Mouse (Mus musculus) macrophage (primary cell): ENCODE data around the gene Cep104. TPM values are rescaled to one million over a fixed set of nuclear protein-coding genes. Genes with fewer than 3 reads are reported as not detected.

ENCODE experiments used
- H3K27ac ChIP-seq: fragments of 350-480 bp; formaldehyde crosslinking; 2 replicates; pipeline ENCODE4 v1.9.0; 2021
- H3K36me3 ChIP-seq: fragments of 350-480 bp; formaldehyde crosslinking; 2 replicates; pipeline ENCODE4 v1.9.0; 2021; ENCODE audit errors: inconsistent target
- H3K4me3 ChIP-seq: fragments of 350-480 bp; formaldehyde crosslinking; 2 replicates; pipeline ENCODE4 v1.9.0; 2021; ENCODE audit errors: inconsistent target
- H3K79me2 ChIP-seq: fragments of 350-480 bp; formaldehyde crosslinking; 2 replicates; pipeline ENCODE4 v1.9.0; 2021; ENCODE audit errors: inconsistent target
- WGBS: methylation state at CpG from one replicate; pipeline ENCODE4 v1.1.7; 2026; ENCODE audit warnings: inconsistent platforms; ENCODE audit not compliant: missing documents; 5-methylcytosine and 5-hydroxymethylcytosine counted together
- polyA plus RNA-seq: library from polyadenylated mRNA; stranded (reverse); fragments of 250-400 nt; gene quantifications from 3 replicates; pipeline ENCODE4 v1.2.4, GENCODE M21; 2018; ENCODE audit warnings: inconsistent platforms
- total RNA-seq, 78 experiments: library from RNA; depleted of rRNA; stranded (reverse); fragments of 250-400 nt; gene quantifications; 1 replicate in 9 of 78; 2 replicates in 24 of 78; 3 replicates in 43 of 78; 4 replicates in 2 of 78; pipeline ENCODE4 v1.2.4; 2018; ENCODE audit warnings: inconsistent platforms in 56 of 78

Gene Cep104
- total RNA-seq (2018; cell fraction: chromatin; rRNA removed) = 10 to 100 TPM in 22 of 26 experiments, 1 to 10 TPM in 4; 4.2 to 41.4 (median 24.1) TPM
- 10 to 100 TPM in 24 of 26 experiments, 1 to 10 TPM in 2; 7.2 to 13.4 (median 12.1) TPM for total RNA-seq (2018; cell fraction: cytosol; rRNA removed)
- total RNA-seq (2018; cell fraction: nucleus; rRNA removed) = 10 to 100 TPM in 17 of 26 experiments, 1 to 10 TPM in 9; 5.4 to 22.1 (median 13.3) TPM
- 8.7 to 10.8 TPM (median 10.1 TPM) in 3 replicates for polyA plus RNA-seq

DNA sequence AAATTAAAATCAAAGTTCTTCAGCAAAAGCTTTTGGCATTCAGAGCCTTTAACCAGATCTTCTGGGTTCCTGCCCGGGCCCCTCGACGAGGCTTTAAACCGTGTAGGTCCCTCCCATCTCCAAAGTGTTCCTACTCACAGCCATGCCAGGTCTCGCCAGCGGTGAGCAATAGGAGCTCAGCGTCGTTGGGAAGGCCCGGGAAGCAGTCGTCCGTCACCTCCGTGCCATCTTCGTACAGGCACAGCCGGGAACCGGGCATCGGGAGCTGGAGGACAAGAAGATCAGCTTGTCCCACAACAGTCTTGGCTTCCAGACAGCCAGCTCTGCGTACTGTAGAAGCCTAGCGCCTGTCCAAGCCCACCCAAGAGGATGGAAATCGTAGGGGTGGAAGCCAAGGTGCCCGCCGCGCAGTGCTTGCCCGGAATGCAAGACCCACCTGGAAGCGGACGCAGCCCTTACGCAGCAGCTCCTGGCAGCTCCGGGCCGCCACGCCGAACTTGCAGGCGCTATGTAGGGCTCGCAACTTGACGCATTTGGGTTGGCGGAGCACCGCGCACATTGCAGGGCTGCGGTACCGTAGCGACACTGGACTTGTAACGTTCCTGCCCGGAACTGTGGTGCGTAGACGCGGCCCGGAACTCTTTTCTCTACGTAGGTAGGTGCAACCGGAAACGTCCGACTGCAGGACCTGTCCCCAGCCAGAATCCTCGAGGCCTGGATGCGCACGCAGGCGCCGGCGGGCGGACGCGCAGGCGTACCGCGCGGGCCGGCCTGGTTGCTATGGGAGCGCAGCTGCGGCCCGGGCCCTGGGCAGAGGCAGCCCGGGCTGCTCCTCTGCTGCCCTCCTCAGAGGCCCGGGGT lies at the start of gene Cep104, which contains the start of gene Dffb:
TSS of gene Cep104 (plus strand) at position 764 of the 861 bp plus-strand sequence.
TSS of gene Dffb (minus strand) at position 696 of the 861 bp plus-strand sequence.
- WGBS = under 1% methylated on average over 66 of the region's 68 CpGs
- peaks cover 18% of the 10 kb centered on the region; the same call in 1 of the 2 replicates for H3K36me3 ChIP-seq

DNA sequence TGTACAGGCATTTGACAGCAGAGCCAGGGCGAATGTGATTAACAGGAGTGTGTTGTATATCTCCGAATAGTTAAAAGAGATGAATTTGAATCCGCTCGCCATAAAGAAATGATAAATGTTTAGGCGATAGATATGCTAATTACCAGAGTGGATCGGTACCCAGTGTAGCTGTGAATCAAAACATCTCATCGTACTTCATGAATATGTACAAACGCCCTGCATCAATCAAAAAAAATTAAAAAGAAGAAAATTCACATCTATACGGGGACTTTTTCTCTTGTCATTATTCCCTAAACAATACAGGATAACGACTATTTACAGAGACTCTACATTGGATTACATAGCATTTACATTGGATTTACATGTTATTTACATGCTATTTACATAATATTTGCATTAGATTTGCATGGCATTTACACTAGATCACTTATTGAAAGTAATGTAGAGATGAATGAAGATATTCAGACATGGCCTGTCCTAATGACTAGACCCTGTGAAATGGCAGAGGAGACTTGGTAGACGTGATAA lies 46.2 kb upstream of the Cep104 start:
- H3K27ac ChIP-seq = no peak overlapping the region
- WGBS = 92% methylated on average over 11 of the region's 11 CpGs
- H3K79me2 ChIP-seq = no peaks in the 10 kb centered on the region
- H3K4me3 ChIP-seq = no peak overlapping the region
- no peaks in the 10 kb centered on the region for H3K36me3 ChIP-seq

More for the DNA sequence above, at the start of gene Cep104, which contains the start of gene Dffb:
- Histone ChIP-seq H3K79me2 (peaks cover 38% of the 10 kb centered on the region), H3K27ac (peak within 1 kb of the TSS; percentile 5; the same call in 1 of the 2 replicates), H3K4me3 (peak within 1 kb of the TSS; percentile 94)

DNA sequence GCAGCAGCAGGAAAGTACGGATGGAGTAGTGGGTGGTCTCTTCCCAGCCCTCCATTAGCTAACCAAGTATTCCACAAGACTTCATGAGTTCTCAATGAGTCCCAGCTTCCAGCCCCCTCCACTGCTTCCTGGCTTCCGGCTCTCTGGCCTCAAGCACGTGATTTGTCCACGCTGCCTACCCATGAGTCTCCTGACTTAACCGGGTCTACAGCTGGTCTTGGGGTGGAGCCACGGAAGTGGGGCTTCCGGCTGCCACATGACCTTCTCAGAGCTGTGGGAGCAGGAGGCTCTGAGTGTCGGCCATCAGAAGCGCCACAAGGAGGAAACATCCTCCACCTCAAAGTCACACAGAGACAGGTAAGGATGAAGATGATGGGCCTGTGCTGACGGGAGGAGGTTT lies 45.6 kb upstream of the Cep104 start:
- H3K36me3 ChIP-seq = no peaks in the 10 kb centered on the region
- H3K79me2 ChIP-seq = no peaks in the 10 kb centered on the region
- no peak overlapping the region for H3K4me3 ChIP-seq
- H3K27ac ChIP-seq = no peak overlapping the region
- WGBS = 69% methylated on average over 10 of the region's 10 CpGs

DNA sequence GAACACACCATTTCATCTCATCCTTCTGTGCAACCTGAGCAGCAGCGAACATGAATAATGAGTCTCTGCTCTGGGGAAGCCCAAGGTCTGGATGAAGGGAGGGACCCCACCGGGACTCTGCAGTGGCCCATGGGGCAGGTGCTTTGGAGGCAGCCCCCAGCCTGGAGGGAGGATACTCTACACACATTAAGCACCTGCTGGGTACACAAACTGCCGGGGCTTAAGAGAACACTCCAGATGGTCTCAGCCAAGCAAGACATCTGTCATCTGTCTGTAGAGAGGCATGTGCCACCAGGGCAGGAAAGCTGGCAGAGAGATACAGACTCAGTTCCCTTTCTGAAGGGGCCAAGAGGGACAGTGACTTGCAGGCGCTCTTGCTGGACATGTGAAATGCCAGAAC lies 45.1 kb upstream of the Cep104 start:
- H3K36me3 ChIP-seq = no peaks in the 10 kb centered on the region
- no peak overlapping the region for H3K4me3 ChIP-seq
- no peak overlapping the region for H3K27ac ChIP-seq
- H3K79me2 ChIP-seq = no peaks in the 10 kb centered on the region
- 78% methylated on average over 4 of the region's 4 CpGs for WGBS

DNA sequence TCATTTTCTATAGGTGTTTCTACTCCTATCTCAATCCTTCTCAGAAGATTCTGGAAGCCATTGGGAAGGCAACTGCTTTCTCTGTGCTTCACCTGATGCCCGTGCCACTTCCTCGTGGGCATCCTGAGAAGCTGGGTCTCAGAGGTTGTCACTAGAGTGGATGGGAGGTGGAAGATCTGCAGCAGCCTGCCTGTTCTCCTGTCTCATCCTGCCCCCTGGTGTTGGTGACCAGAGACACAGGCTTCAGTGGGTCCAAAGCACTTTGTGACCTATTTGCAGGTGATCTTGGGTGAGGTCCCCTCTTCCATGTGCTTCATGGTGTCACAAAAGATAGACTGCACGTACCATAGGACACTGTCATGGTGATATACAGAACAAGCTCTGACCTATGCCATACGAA lies 31.8 kb upstream of the Cep104 start:
- no peak overlapping the region for H3K4me3 ChIP-seq
- 38% methylated on average over 4 of the region's 4 CpGs for WGBS
- H3K27ac ChIP-seq = no peak overlapping the region
- no peaks in the 10 kb centered on the region for H3K36me3 ChIP-seq
- no peaks in the 10 kb centered on the region for H3K79me2 ChIP-seq

DNA sequence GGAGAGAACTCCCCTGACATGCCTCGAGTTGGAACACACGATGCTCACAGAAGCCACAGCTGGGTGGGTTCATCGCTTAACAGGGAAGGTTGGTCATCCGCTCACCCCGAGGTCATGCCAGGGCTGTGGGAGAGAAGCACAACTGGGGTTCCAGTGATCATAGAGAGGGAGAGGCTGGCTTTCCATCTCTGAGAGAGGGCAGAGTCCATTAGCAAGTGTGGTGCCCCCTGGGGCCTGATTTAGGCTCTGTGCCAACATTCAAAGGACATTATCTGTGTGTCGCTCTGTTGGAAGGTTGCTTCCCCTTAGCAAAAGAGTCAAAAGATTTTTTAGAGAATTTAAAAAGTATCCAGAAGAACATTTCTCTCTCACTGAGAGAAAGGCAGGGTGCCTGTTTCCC lies 30.7 kb upstream of the Cep104 start:
- Histone ChIP-seq H3K36me3 (no peaks in the 10 kb centered on the region), H3K4me3 (no peak overlapping the region), H3K27ac (no peak overlapping the region), H3K79me2 (no peaks in the 10 kb centered on the region)
- WGBS = 62% methylated on average over 6 of the region's 6 CpGs

DNA sequence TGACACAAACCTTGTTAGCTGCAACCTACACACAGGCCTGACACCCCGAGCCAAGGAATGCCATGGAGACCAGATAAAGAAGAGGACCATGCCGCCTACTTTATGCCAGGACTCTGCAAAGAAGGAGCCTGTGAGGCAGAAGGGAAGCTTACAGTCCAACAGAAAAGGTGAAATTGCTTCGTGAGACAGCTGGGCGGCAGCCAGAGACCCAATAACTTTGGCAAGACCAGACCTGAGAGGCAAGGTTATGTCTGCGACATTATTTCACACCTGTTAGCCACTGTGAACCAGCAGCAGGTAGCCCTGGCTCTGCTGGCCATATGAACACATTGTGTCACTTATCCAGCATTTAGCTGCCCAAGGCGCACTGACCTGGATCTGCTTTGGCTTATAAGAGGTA lies 29.3 kb upstream of the Cep104 start:
- Histone ChIP-seq H3K79me2 (no peaks in the 10 kb centered on the region), H3K36me3 (no peaks in the 10 kb centered on the region), H3K27ac (no peak overlapping the region), H3K4me3 (no peak overlapping the region)
- WGBS = 80% methylated on average over 6 of the region's 6 CpGs

DNA sequence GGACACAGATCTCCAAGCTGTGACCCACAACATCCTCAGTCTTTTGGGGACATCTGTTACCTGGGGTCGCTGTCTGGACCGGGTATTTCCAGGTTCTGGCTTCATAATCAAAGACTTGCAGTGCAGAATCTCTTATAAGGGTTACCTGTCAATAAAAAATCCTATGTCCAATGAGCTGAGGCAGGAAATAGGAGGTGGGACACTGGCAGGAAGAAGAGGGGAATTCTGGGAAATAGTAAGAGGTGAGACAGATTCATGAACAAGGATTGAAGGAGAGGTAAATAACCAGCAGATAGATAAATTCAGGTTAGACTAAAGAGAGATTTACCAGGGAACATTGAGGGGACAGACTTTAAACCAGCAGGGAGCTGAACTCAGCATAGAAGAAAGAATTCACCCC lies 24.6 kb upstream of the Cep104 start:
- Histone ChIP-seq H3K79me2 (no peaks in the 10 kb centered on the region), H3K4me3 (no peak overlapping the region), H3K36me3 (no peaks in the 10 kb centered on the region), H3K27ac (no peak overlapping the region)
- WGBS = 62% methylated on average over 2 of the region's 2 CpGs

DNA sequence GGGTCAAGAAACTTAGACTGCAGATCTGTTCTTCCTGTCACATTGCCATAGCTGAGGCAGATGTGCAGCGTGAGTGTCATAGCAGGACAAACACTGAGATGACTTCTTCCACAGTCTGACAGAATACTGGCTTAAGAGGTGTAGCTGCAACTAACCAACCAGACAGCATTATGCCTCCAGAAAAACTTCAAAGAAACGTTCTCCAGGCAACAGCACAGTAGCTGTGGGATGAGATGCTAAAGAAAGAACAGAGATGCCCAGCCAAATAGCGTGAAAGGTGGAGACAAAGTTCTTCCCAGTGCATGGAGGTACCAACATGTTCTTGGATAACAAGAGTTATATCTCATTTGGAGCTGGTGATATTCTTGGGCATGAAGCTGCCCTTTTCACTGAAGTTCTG lies 23.8 kb upstream of the Cep104 start:
- Histone ChIP-seq H3K36me3 (no peaks in the 10 kb centered on the region), H3K4me3 (no peak overlapping the region), H3K27ac (no peak overlapping the region), H3K79me2 (no peaks in the 10 kb centered on the region)
- WGBS = 55% methylated on average over 3 of the region's 3 CpGs

DNA sequence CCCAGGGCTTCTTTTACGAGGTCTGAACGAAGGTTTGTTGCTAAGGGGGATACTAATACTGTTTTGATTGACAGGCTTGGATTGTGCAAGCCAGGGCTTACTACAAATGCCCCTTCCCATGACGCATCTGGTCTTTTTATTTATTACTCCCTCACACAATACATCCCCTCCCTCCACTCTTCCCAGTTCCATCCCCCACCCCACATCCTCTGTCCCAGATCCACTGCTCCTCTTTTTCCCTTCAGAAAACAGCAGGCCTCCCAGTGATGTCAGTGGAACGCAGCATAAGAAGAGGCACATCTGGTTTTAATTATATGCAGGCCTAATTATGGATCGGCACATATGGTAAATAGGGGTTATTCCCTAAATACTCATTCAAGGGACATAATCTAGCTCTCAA lies 23.3 kb upstream of the Cep104 start:
- WGBS = 63% methylated on average over 5 of the region's 5 CpGs

DNA sequence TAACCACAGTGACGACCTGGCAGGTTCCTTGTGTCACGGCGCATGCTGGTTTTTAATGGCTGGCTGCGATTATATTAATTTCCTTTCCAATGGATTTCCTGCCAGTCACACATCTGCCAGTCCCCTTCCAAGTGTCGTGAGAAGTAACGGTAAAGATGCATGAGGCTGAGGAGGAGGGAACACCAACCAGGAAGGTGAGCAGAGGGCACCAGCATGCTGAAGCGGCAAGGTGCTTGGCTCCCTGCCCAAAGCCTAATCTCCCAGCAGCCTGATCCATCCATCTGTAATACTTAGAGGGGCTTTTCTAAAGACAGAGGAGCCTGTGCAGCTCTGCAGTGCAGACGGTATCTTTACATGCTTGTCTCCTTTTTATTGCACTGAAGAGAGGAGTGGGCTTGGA lies 19.3 kb upstream of the Cep104 start:
- H3K27ac ChIP-seq = no peak overlapping the region
- peaks cover 18% of the 10 kb centered on the region for H3K79me2 ChIP-seq
- peaks cover 2% of the 10 kb centered on the region; the same call in 1 of the 2 replicates for H3K36me3 ChIP-seq
- WGBS = 97% methylated on average over 8 of the region's 8 CpGs
- no peak overlapping the region for H3K4me3 ChIP-seq

More for the DNA sequence above, 23.3 kb upstream of the Cep104 start:
- H3K79me2 ChIP-seq = no peaks in the 10 kb centered on the region
- H3K4me3 ChIP-seq = no peak overlapping the region
- H3K36me3 ChIP-seq = no peaks in the 10 kb centered on the region
- H3K27ac ChIP-seq = no peak overlapping the region

DNA sequence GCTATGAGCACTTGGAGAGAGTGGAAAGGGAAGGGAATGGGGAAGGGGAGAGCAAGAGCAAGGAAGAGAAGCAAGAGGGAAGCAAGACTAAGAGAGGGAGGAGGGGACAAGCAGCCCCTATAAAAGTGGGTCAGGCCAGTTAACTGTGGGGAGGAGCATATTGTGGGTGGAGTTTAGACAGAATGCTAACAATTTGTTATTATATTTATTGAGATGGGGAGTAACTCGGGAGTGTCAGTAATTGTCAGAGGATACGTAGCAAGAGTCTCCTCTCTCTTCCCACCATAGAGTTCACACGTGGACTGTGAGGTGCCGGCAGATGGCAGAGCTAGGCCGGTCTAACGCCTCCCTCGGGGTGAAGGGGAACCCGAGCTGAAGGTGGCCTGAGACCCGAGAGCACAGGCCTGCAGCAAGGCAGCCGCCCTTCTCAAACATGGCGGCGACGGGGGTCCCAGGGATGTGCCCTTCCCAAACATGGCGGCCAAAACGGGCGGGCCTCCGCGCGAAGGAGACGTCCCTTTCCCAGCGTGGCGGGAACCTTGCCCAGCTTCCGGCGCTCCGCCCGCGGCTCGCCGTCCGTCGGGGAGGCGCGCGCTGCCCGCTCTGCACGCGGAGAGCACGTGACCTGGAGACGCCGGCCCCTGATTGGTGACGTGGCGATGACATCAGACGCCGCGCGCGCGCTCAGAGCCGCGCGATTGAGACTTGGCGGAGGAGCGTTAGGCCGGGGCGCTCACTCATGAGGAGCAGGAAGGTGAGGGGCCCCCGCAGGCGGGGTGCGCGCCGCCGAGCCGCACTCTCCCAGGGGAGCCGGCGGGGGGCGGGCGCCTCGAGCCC lies 18.2 kb upstream of the Cep104 start, which contains the start of gene A430005L14Rik:
TSS of gene A430005L14Rik (plus strand) at position 669 of the 837 bp plus-strand sequence.
- Histone ChIP-seq H3K36me3 (peaks cover 13% of the 10 kb centered on the region), H3K27ac (peak within 1 kb of the TSS; percentile 52), H3K4me3 (peak within 1 kb of the TSS; percentile 81), H3K79me2 (peaks cover 18% of the 10 kb centered on the region)
- WGBS = 3% methylated on average over 55 of the region's 67 CpGs

DNA sequence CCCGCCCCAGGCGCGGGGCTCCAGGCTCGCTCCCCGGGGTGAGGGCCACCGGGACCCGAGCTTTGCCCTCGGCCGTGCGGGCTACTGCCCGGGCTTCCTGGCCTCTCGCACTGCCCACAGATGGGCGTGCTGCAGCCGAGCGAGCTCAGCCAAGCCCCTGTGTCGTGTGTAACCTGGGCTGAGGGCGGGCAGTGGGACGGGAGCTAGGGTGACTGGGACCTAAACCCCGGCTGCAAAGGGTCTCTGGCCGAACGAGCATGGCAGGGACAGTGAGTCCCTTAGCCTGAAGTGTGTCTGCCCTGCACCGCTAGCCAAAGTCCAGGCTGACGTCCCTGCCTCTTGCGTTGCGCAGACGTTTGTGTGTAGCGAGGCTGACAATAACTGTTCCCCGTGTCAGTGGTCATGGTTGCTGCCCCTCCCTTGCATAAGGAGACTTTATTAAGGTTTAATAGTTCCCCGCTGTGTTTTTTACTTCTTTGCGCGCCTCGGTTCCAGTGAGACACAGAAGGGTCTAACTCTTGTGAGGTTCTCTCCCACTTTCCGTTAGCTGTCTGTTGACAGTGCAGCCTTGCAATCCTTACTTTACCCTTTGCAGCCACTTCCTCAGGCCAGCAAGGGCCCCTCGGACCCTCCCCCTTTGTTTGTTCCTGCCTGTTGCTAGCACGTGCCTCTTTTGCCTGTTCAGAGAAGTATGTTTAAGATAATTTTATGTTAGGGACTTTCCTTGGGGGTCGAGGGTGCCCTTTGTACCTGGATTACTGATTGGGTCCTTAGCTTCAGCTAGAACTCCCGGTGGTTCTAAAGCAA lies 17.3 kb upstream of the Cep104 start:
- 1% methylated on average over 32 of the region's 37 CpGs for WGBS
- Histone ChIP-seq H3K36me3 (peaks cover 16% of the 10 kb centered on the region), H3K4me3 (peak overlapping the region; percentile 81), H3K79me2 (peaks cover 18% of the 10 kb centered on the region), H3K27ac (peak overlapping the region; percentile 52)
